Mouse (Mus musculus) hindbrain, embryonic 12.5 days (tissue): ENCODE data around the gene Ddx10. TPM values are rescaled to one million over a fixed set of nuclear protein-coding genes. Genes with fewer than 3 reads are reported as not detected.
"Not testable (repeated sequence)": the region's sequence is repeated elsewhere in the genome, so short reads cannot be mapped to it uniquely, and the experiment has no call there.

Source experiments
- ATAC-seq: fragments of 200-750 bp; cut with Nextera tagmentation; 2 replicates; pipeline ENCODE4 v1.8.0; 2017; ENCODE audit warnings: moderate TSS enrichment; ENCODE audit not compliant: low FRiP score
- H3K27ac ChIP-seq: fragments of 300-500 bp; sonication (generic); 2 replicates; pipeline ENCODE4 v1.5.1; 2016; ENCODE audit warnings: mild to moderate bottlenecking
- H3K27me3 ChIP-seq: fragments of 300-500 bp; sonication (generic); 2 replicates; pipeline ENCODE4 v1.6.1; 2016; ENCODE audit warnings: mild to moderate bottlenecking
- H3K36me3 ChIP-seq: fragments of 300-500 bp; sonication (generic); 2 replicates; pipeline ENCODE4 v1.6.1; 2016; ENCODE audit warnings: mild to moderate bottlenecking
- H3K4me1 ChIP-seq: fragments of 300-500 bp; sonication (generic); 2 replicates; pipeline ENCODE4 v1.6.1; 2016
- H3K4me2 ChIP-seq: fragments of 300-500 bp; sonication (generic); replicated peaks from 2 replicates; pipeline ENCODE4 v1.6.1; 2016; ENCODE audit warnings: mild to moderate bottlenecking
- H3K4me3 ChIP-seq: fragments of 300-500 bp; sonication (generic); 2 replicates; pipeline ENCODE4 v1.5.1; 2016; ENCODE audit warnings: mild to moderate bottlenecking
- H3K9ac ChIP-seq: fragments of 300-500 bp; sonication (generic); 2 replicates; pipeline ENCODE4 v1.6.1; 2016; ENCODE audit warnings: mild to moderate bottlenecking, moderate library complexity
- H3K9me3 ChIP-seq: fragments of 300-500 bp; sonication (generic); replicated peaks from 2 replicates; pipeline ENCODE4 v1.6.1; 2016; ENCODE audit warnings: mild to moderate bottlenecking
- WGBS: fragments of 180-500 bp; shearing (Covaris S2); methylation state at CpG from one replicate; pipeline ENCODE4 v1.1.7; 2016; 5-methylcytosine and 5-hydroxymethylcytosine counted together
- polyA plus RNA-seq: library from polyadenylated mRNA; unstranded; fragments of >200 nt; fragmentation: Nextera tagmentation; extraction: Ambion mirVana; gene quantifications from 2 replicates; pipeline ENCODE4 v1.2.1, GENCODE M21; 2016

Gene Ddx10
- polyA plus RNA-seq, 1 experiment from 2014 or later = 28.1 TPM

- H3K9me3 ChIP-seq = no peaks in the 10 kb centered on the region
- no peaks in the 10 kb centered on the region for H3K27me3 ChIP-seq
- no peak overlapping the region for H3K4me3 ChIP-seq
- H3K36me3 ChIP-seq = no peaks in the 10 kb centered on the region
- no peak overlapping the region for H3K27ac ChIP-seq
- H3K4me2 ChIP-seq = no peak overlapping the region
- H3K4me1 ChIP-seq = no peaks in the 10 kb centered on the region
- no peak overlapping the region for H3K9ac ChIP-seq
- WGBS = 78% methylated on average over 4 of the region's 4 CpGs
- ATAC-seq = no peak
Measured at GRCm38 (mm10) chr9:53264387-53264786, 16.5 kb upstream of the Ddx10 start.

- Histone ChIP-seq H3K9ac (no peak overlapping the region), H3K4me3 (no peak overlapping the region)
- 36% methylated on average over 6 of the region's 6 CpGs for WGBS
Measured at GRCm38 (mm10) chr9:53258199-53258598, 10.3 kb upstream of the Ddx10 start.

GRCm38 (mm10) chr9:53257772-53258171, 9.9 kb upstream of the Ddx10 start:
- no peak for ATAC-seq
- Histone ChIP-seq H3K27me3 (no peaks in the 10 kb centered on the region), H3K4me2 (no peak overlapping the region), H3K4me1 (peaks cover 6% of the 10 kb centered on the region), H3K9me3 (no peaks in the 10 kb centered on the region), H3K9ac (no peak overlapping the region; the same call in 1 of the 2 replicates), H3K27ac (no peak overlapping the region), H3K4me3 (no peak overlapping the region), H3K36me3 (no peaks in the 10 kb centered on the region)
- 0% methylated on average over 3 of the region's 3 CpGs for WGBS

More at GRCm38 (mm10) chr9:53258199-53258598, 10.3 kb upstream of the Ddx10 start:
- Histone ChIP-seq H3K4me2 (no peak overlapping the region), H3K9me3 (no peaks in the 10 kb centered on the region), H3K4me1 (peaks cover 6% of the 10 kb centered on the region), H3K27ac (no peak overlapping the region), H3K27me3 (no peaks in the 10 kb centered on the region), H3K36me3 (no peaks in the 10 kb centered on the region)
- ATAC-seq = no peak

- no peak overlapping the region for H3K4me3 ChIP-seq
- no peaks in the 10 kb centered on the region for H3K36me3 ChIP-seq
- H3K27ac ChIP-seq = no peak overlapping the region
- no peak overlapping the region for H3K9ac ChIP-seq
- 81% methylated on average over 4 of the region's 4 CpGs for WGBS
- H3K4me1 ChIP-seq = peaks cover 6% of the 10 kb centered on the region
- H3K9me3 ChIP-seq = no peaks in the 10 kb centered on the region
- H3K4me2 ChIP-seq = no peak overlapping the region
- H3K27me3 ChIP-seq = no peaks in the 10 kb centered on the region
- no peak for ATAC-seq
Measured at GRCm38 (mm10) chr9:53256690-53257305, 8.9 kb upstream of the Ddx10 start.

GRCm38 (mm10) chr9:53254368-53254767, 6.5 kb upstream of the Ddx10 start:
- ATAC-seq = no peak; the same call in 1 of the 2 replicates

GRCm38 (mm10) chr9:53247516-53247915, 337 bp downstream of the Ddx10 start:
- Histone ChIP-seq H3K4me1 (peaks cover 11% of the 10 kb centered on the region), H3K4me2 (peak overlapping the region; percentile 97), H3K27ac (no peak overlapping the region), H3K9me3 (no peaks in the 10 kb centered on the region), H3K9ac (peak overlapping the region; percentile 83), H3K36me3 (no peaks in the 10 kb centered on the region), H3K27me3 (no peaks in the 10 kb centered on the region), H3K4me3 (peak overlapping the region; percentile 88)
- peak; percentile 74 for ATAC-seq
- WGBS = under 1% methylated on average over 23 of the region's 23 CpGs

More at GRCm38 (mm10) chr9:53254368-53254767, 6.5 kb upstream of the Ddx10 start:
- Histone ChIP-seq H3K27ac (no peak overlapping the region), H3K9me3 (no peaks in the 10 kb centered on the region), H3K27me3 (no peaks in the 10 kb centered on the region), H3K4me1 (peaks cover 6% of the 10 kb centered on the region), H3K36me3 (no peaks in the 10 kb centered on the region), H3K4me2 (no peak overlapping the region), H3K4me3 (no peak overlapping the region), H3K9ac (no peak overlapping the region)
- 12% methylated on average over 4 of the region's 4 CpGs for WGBS

GRCm38 (mm10) chr9:53218181-53218580, 29.7 kb downstream of the Ddx10 start:
- Histone ChIP-seq H3K4me1 (no peaks in the 10 kb centered on the region), H3K4me2 (no peak overlapping the region), H3K36me3 (peaks cover 7% of the 10 kb centered on the region; the same call in 1 of the 2 replicates), H3K27me3 (no peaks in the 10 kb centered on the region), H3K9me3 (no peaks in the 10 kb centered on the region), H3K27ac (no peak overlapping the region), H3K9ac (no peak overlapping the region), H3K4me3 (no peak overlapping the region)
- 84% methylated on average over 2 of the region's 2 CpGs for WGBS
- no peak for ATAC-seq

GRCm38 (mm10) chr9:53208283-53208682, 39.6 kb downstream of the Ddx10 start:
- Histone ChIP-seq H3K4me2 (no peak overlapping the region), H3K27ac (no peak overlapping the region), H3K9me3 (no peaks in the 10 kb centered on the region), H3K36me3 (peaks cover 10% of the 10 kb centered on the region; the same call in 1 of the 2 replicates), H3K9ac (no peak overlapping the region), H3K27me3 (no peaks in the 10 kb centered on the region), H3K4me1 (no peaks in the 10 kb centered on the region), H3K4me3 (no peak overlapping the region)
- WGBS = 76% methylated on average over 4 of the region's 4 CpGs
- no peak for ATAC-seq

GRCm38 (mm10) chr9:53174590-53174989, 73.3 kb downstream of the Ddx10 start:
- WGBS = 100% methylated on average over 2 of the region's 2 CpGs

GRCm38 (mm10) chr9:53173258-53173657, 74.6 kb downstream of the Ddx10 start:
- Histone ChIP-seq H3K9me3 (no peaks in the 10 kb centered on the region), H3K4me3 (no peak overlapping the region), H3K27ac (no peak overlapping the region), H3K4me1 (no peaks in the 10 kb centered on the region), H3K27me3 (no peaks in the 10 kb centered on the region), H3K9ac (no peak overlapping the region), H3K4me2 (no peak overlapping the region), H3K36me3 (no peaks in the 10 kb centered on the region)
- WGBS = 78% methylated on average over 2 of the region's 2 CpGs
- ATAC-seq = no peak

More at GRCm38 (mm10) chr9:53174590-53174989, 73.3 kb downstream of the Ddx10 start:
- H3K4me1 ChIP-seq = no peaks in the 10 kb centered on the region
- no peaks in the 10 kb centered on the region for H3K27me3 ChIP-seq
- no peak for ATAC-seq
- H3K9ac ChIP-seq = no peak overlapping the region
- H3K27ac ChIP-seq = no peak overlapping the region
- H3K4me3 ChIP-seq = no peak overlapping the region
- H3K9me3 ChIP-seq = no peaks in the 10 kb centered on the region
- H3K4me2 ChIP-seq = no peak overlapping the region
- H3K36me3 ChIP-seq = no peaks in the 10 kb centered on the region

- Histone ChIP-seq H3K9me3 (no peaks in the 10 kb centered on the region), H3K9ac (no peak overlapping the region), H3K36me3 (no peaks in the 10 kb centered on the region), H3K4me1 (no peaks in the 10 kb centered on the region), H3K27me3 (no peaks in the 10 kb centered on the region), H3K4me2 (no peak overlapping the region), H3K27ac (no peak overlapping the region), H3K4me3 (no peak overlapping the region)
- ATAC-seq = no peak
- WGBS = 35% methylated on average over 4 of the region's 4 CpGs
Measured at GRCm38 (mm10) chr9:53144266-53144665, 103.6 kb downstream of the Ddx10 start.

- no peak for ATAC-seq
- no peak overlapping the region for H3K9ac ChIP-seq
- H3K27me3 ChIP-seq = no peaks in the 10 kb centered on the region
- no peak overlapping the region for H3K27ac ChIP-seq
- no peaks in the 10 kb centered on the region for H3K36me3 ChIP-seq
- WGBS = 86% methylated on average over 2 of the region's 2 CpGs
- H3K4me1 ChIP-seq = no peaks in the 10 kb centered on the region
- H3K4me3 ChIP-seq = no peak overlapping the region
- no peak overlapping the region for H3K4me2 ChIP-seq
- H3K9me3 ChIP-seq = no peaks in the 10 kb centered on the region
Measured at GRCm38 (mm10) chr9:53143508-53143907, 104.3 kb downstream of the Ddx10 start.

GRCm38 (mm10) chr9:53142424-53142823, 105.4 kb downstream of the Ddx10 start:
- not testable (repeated sequence) for H3K27ac ChIP-seq, H3K27me3 ChIP-seq, H3K9me3 ChIP-seq, H3K4me3 ChIP-seq, H3K36me3 ChIP-seq, H3K4me1 ChIP-seq, H3K9ac ChIP-seq, ATAC-seq, H3K4me2 ChIP-seq
- 95% methylated on average over 1 of the region's 1 CpGs for WGBS
